Mouse (Mus musculus): ENCODE results near the gene Tmem260. TPM values are rescaled to one million over a fixed set of nuclear protein-coding genes. Genes with fewer than 3 reads are reported as not detected.

The Tmem260 gene
- total RNA-seq, 2 experiments from 2014 or later = 25.9 to 26.6 TPM

DNA sequence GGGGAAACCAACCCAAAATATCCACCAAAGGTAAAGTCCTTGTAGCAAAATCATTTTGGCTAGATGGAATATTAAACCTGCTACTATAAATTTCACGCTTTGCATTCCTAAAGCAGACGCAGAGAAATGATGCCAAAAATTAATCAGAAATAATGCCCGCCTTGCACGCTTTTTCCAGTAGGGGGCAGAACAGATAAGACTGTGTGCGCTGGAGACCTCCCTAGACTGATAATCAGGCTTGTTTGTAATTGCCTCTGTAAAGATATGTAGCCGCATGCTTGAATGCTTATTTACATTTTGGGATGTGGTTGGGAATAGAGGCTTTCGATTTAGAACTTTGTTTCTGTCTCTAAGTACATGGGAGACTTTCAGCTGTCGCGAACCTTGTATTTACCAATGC is 78.2 kb downstream of the Tmem260 start:
- intact Hi-C loops (cut with DNase I) = loop anchor here (5.0 kb wide), 1 partner anchor 468 kb away; no protein-coding TSS in a partner anchor
- no peak overlapping the region for H3K4me3 ChIP-seq
- peak in 1 of 2 experiments; percentile 32 for DNase-seq (ENCODE audit: extremely low spot score in 1 of 2, low spot score in 2 of 2)
- peak; percentile 83 for TF ChIP-seq CTCF (IDR thresholded peaks at IDR 0.05)
- no peak overlapping the region for H3K27ac ChIP-seq

DNA sequence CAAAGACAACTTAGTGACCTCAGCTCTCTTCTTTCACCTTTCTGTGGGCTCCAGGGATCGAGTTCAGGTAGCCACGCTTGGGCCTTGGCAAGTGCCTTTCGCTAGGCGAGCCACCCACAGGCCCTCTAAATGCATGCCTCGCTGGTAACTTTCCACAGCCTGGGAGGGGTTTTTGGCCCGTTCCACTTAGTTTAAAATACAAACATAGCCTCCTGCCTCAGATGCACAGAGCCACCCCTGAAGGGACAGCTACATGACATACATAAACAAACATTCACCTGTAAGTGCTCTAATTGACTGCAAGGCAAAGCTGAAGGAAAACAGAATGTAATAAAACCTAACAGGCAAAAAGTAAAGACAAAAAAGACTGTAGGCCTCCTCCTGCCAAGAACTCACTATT is 79.1 kb downstream of the Tmem260 start:
- no peak for DNase-seq (ENCODE audit: extremely low spot score in 1 of 2, low spot score in 2 of 2)
- intact Hi-C loops (cut with DNase I) = no loop called here
- Histone ChIP-seq H3K27ac (no peak overlapping the region), H3K4me3 (no peak overlapping the region)
- no peak for TF ChIP-seq CTCF (IDR thresholded peaks at IDR 0.05)

DNA sequence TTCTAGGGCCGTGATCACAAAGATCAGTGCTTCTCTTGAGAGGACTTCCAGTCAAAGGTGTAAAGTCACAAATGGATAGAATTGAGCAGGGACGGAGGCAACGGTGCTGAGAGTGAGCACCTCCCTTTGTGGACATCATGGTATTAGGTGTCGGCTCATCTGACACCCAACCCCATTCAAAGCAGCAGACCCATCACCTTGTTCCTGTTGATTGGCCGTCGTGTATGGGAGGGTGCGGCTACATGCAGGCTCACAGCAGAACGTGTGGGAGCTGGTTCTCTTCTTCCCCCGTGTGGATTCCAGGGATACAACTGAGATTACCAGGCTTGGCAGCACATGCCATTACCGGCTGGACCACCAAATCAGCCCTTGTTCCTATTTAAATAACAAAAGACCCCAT is 84.7 kb downstream of the Tmem260 start:
- no peak for DNase-seq (ENCODE audit: extremely low spot score in 1 of 2, low spot score in 2 of 2)
- no peak for TF ChIP-seq CTCF (IDR thresholded peaks at IDR 0.05)
- H3K4me3 ChIP-seq = no peak overlapping the region
- no peak overlapping the region for H3K27ac ChIP-seq
- intact Hi-C loops (cut with DNase I) = no loop called here

DNA sequence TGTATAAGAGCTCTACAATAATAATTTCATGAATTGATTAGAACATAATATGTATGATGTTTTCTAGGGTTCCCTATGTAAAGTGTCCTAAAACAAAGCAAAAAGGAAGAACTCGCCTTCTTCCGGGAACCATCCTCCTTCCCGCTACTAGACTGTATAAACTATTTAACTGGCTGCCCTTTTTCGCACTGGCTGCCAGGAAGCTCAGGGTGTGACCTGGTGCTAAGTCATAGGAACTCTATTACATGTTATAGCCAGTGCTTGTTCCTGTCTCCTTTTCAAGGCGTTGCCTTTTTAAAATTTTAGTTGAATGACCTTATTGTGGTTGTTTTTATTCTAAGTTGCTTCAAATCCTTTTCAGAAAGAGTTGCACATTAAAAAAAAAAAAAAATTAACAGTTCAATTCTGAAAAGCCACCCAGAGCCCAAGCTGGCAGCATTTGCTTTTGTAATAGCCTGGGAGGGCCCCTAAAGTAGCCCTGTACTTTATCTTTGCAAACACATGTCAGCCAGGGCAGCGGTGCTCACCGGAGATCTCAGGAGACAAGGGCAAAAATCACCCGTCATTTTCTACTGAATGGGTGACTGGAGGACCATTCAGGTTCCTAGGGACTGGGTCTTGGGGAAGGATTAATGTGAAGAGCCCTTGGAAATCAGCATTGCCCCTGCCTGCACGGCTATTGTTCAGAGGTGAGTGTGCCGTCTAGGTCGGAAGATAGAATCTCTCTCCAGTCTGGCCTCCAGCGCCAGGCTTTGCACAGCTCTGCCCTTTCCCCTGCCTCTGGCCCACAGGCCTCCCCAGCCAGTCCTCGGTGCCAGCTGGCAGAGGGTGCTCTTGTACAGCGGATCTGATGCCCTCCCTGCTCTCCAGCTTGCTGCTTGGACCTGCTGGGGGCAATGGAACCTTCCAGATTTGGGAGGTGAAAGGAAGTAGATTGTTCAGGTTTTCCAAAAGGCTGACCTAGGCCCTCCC is 92.2 kb downstream of the Tmem260 start:
- DNase-seq (ENCODE audit: extremely low spot score in 1 of 2, low spot score in 2 of 2) = no peak
- no peak; the same call in none of the 2 replicates for TF ChIP-seq CTCF (IDR thresholded peaks at IDR 0.05)
- Histone ChIP-seq H3K27ac (no peak overlapping the region), H3K4me3 (no peak overlapping the region)
- intact Hi-C loops (cut with DNase I) = no loop called here

DNA sequence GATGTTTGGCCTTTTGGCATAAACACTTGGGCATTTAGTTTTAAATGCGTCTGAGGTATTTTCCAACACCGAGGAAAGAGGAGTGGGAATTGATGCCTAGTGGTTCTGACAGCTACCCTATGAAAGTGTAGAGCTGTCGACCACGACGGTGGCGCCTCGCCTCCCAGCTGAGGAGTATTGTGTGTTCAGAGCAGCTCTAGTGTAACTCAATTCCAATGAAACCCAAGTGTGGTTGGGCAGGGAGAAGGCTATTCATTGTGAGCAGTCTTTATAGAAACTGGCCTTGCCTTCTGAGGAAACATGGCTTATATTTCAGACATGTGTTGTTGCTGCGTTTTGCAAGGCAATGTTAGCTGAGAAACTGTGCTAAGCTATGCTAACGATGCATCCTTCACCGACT is 99.2 kb downstream of the Tmem260 start:
- no peak for DNase-seq (ENCODE audit: extremely low spot score in 1 of 2, low spot score in 2 of 2)
- no peak for TF ChIP-seq CTCF (IDR thresholded peaks at IDR 0.05)
- intact Hi-C loops (cut with DNase I) = no loop called here
- Histone ChIP-seq H3K4me3 (no peak overlapping the region), H3K27ac (no peak overlapping the region)

DNA sequence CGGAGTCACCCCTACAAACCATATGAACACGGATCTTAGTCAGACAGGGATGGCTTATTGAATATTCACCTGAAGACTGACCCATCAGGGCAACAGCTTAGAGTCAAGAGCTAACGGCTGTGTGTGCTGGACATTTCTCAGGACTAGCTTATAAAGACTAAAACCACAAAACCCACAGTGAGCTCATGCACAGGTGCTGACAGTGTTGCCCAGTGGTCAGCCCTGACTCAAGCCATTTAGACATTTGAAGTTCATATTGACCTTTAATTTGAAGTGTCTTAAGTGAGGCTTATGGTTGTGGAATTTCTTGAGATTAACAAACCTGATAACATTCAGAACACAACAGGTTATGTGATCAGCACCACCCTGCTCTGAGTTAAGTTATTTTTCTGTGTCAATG is 100.1 kb downstream of the Tmem260 start:
- H3K27ac ChIP-seq = no peak overlapping the region
- no peak for DNase-seq (ENCODE audit: extremely low spot score in 1 of 2, low spot score in 2 of 2)
- no peak for TF ChIP-seq CTCF (IDR thresholded peaks at IDR 0.05)
- intact Hi-C loops (cut with DNase I) = no loop called here
- no peak overlapping the region for H3K4me3 ChIP-seq

DNA sequence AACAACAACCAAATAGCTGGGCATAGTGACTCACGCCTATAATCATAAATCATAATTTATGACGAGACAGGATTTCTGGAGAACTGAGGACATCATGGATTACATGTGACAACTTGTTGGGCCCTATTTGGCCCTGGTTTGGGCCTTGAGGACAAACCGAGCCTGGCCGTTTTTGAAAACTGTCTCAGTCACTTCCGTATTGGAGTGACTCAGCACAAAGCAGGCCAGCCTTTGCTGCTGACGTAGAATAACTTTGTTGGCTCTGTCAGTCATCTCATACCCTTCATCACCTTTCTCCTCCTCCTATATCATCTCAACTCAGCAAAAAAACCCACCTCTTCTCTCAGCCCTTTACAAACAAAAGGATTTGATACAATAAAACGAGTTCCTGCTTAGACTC is 103.8 kb downstream of the Tmem260 start:
- TF ChIP-seq CTCF (IDR thresholded peaks at IDR 0.05) = no peak
- intact Hi-C loops (cut with DNase I) = no loop called here
- DNase-seq (ENCODE audit: extremely low spot score in 1 of 2, low spot score in 2 of 2) = no peak
- Histone ChIP-seq H3K27ac (no peak overlapping the region), H3K4me3 (no peak overlapping the region)

DNA sequence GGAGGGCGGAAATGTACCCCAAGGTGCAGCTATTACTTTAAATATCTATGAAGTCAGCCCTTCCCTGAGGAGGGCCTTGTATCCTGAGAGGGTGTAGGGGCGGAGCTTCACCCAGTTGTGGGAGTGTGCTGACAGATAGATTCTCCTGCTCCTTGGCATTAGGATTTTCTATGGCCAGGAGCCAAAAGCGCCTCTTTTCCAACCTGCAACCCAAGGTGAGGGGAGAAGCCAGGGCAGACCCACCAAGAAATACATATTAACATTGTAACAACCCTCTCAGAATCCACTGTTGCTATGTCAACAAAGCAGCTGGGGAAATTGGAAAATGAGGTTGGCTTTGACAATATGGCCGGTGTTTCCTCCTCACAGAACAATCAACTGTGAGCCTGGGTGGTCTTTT is 107.3 kb downstream of the Tmem260 start:
- no peak overlapping the region for H3K27ac ChIP-seq
- H3K4me3 ChIP-seq = no peak overlapping the region
- intact Hi-C loops (cut with DNase I) = no loop called here
- TF ChIP-seq CTCF (IDR thresholded peaks at IDR 0.05) = no peak
- DNase-seq (ENCODE audit: extremely low spot score in 1 of 2, low spot score in 2 of 2) = no peak

DNA sequence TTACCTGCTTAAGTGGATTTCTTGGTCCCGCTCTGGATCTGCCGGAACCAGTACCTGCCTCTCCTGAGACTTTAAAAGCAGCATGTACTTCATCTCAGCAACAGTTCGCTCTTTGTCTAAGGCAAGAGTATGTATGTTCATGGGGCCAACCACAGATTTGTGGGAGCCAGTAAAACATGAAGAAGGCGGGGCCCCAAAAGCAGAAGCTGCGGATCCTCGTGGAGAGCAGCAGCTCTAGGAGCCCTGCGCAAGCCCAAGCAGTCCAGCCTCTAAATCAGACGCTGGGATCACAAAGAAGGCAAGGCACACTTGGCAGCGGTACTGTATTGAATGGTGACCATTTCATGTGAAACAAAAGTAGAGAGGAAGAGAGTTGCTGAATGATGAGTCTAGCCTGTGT is 107.8 kb downstream of the Tmem260 start:
- TF ChIP-seq CTCF (IDR thresholded peaks at IDR 0.05) = no peak
- intact Hi-C loops (cut with DNase I) = no loop called here
- Histone ChIP-seq H3K4me3 (no peak overlapping the region), H3K27ac (no peak overlapping the region)
- DNase-seq (ENCODE audit: extremely low spot score in 1 of 2, low spot score in 2 of 2) = no peak

DNA sequence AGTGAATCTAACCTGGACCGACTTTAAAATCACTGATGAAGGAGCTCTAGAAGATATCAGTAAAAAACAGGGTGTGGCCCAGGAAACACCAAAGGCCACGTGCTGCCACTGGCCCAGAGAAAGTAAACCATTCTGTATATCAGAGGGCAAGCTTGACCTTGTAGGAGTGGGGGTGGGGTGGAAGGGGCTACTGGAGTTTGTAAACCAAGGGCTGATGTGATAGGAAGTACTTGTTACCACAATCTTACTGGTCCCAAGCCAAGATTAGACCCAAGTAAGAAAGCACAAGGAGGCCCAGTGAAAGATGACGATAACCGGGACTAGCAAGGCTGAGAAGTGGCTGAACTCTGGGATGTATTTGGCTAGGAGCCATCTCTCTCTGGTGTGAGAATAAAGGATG is 113.1 kb downstream of the Tmem260 start:
- intact Hi-C loops (cut with DNase I) = no loop called here
- no peak for TF ChIP-seq CTCF (IDR thresholded peaks at IDR 0.05)

DNA sequence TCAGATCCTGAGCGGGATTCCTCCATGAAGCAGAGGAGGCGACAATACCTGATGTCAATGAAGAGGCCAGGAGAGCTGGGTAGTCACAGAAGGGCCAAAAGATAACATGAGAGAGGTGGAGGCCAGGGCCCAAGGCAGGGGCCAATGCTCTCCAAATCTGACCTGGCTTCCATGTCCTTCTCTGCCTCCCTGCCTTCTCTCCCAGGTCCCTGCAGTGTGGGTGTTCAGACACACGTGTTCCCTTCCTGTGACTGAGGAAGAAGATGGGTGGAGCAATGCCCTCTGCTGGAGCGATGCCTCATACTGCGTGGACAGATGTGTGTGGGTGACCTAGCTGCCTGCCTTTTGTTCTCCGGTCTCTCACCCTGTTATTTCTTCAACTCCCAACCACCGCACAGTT is 113.8 kb downstream of the Tmem260 start:
- H3K27ac ChIP-seq = no peak overlapping the region
- intact Hi-C loops (cut with DNase I) = no loop called here
- TF ChIP-seq CTCF (IDR thresholded peaks at IDR 0.05) = no peak
- DNase-seq (ENCODE audit: extremely low spot score in 1 of 2, low spot score in 2 of 2) = no peak
- H3K4me3 ChIP-seq = no peak overlapping the region

More for the DNA sequence above, 113.1 kb downstream of the Tmem260 start:
- DNase-seq (ENCODE audit: extremely low spot score in 1 of 2, low spot score in 2 of 2) = no peak
- no peak overlapping the region for H3K27ac ChIP-seq
- no peak overlapping the region for H3K4me3 ChIP-seq

DNA sequence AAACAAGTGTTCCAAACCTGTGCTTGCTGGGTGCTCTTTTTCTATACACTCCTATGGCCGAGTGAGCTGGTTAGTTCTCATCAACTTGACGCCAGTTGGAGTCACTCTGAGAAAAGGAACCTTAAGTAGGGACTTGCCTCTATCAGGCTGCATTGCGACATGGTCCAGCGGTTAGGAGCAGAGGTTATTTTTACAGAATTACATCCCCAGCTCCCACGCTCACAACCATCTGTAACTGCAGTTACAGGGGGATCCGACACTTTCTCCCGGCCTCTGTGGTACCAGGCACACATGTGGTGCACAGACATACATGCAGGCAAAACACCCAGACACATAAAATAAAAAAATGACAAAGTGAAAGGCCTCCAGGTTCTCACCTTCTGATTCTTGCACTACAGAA is 120.7 kb downstream of the Tmem260 start:
- intact Hi-C loops (cut with DNase I) = no loop called here
- DNase-seq (ENCODE audit: extremely low spot score in 1 of 2, low spot score in 2 of 2) = no peak
- H3K27ac ChIP-seq = no peak overlapping the region
- H3K4me3 ChIP-seq = no peak overlapping the region
- TF ChIP-seq CTCF (IDR thresholded peaks at IDR 0.05) = no peak

Other genes with a start within 250 kb of the Tmem260 start
- gene Otx2, start 227.7 kb downstream of the Tmem260 start, total RNA-seq (2021) = under 1 TPM; 0.77 to 0.86 TPM